ENCODE assay signal across 10 mouse cellular contexts in genomic region chr2:166730567-166730915, GRCm38 (mm10). TPM values are rescaled to one million over a fixed set of nuclear protein-coding genes. Genes with fewer than 3 reads are reported as not detected.
DNase-seq lines count a peak whose midpoint lies in the region; ATAC-seq lines count a peak whose summit lies in the region.
"Had no signal": no experiment of that assay in that cellular context is flagged by ENCODE, and none has a peak within 500 bp of the region (broad histone marks: within the 10 kb centered on the region; RNA-seq: fewer than 3 reads in every experiment).

No protein-coding gene starts in this region.

- WGBS in heart, embryonic 15.5 days, result 58% methylated on average over 6 of the region's 6 CpGs
- 59% methylated on average over 6 of the region's 6 CpGs for WGBS in heart, embryonic 11.5 days (ENCODE audit: insufficient replicate concordance)
- 70% methylated on average over 6 of the region's 6 CpGs for WGBS in forebrain, embryonic 12.5 days
- WGBS in limb, embryonic 10.5 days, result 81% methylated on average over 6 of the region's 6 CpGs
- WGBS in neural tube, embryonic 15.5 days, result 38% methylated on average over 6 of the region's 6 CpGs

- no peaks in the 10 kb centered on the region for H3K9me3 ChIP-seq in heart, embryonic 15.5 days (replicated peaks)
- no peaks in the 10 kb centered on the region for H3K9me3 ChIP-seq in heart, embryonic 11.5 days (replicated peaks; ENCODE audit: control insufficient read depth, low read length)
- no peaks in the 10 kb centered on the region for H3K9me3 ChIP-seq in forebrain, embryonic 12.5 days
- no peaks in the 10 kb centered on the region for H3K9me3 ChIP-seq in limb, embryonic 10.5 days (replicated peaks)
- no peaks in the 10 kb centered on the region for H3K9me3 ChIP-seq in neural tube, embryonic 15.5 days (replicated peaks)

- no peaks in the 10 kb centered on the region for H3K36me3 ChIP-seq in heart, embryonic 15.5 days
- H3K36me3 ChIP-seq in heart, embryonic 11.5 days (ENCODE audit: control insufficient read depth, insufficient read depth, low read length), result no peaks in the 10 kb centered on the region
- H3K36me3 ChIP-seq in forebrain, embryonic 12.5 days (replicated peaks), result no peaks in the 10 kb centered on the region
- H3K36me3 ChIP-seq in limb, embryonic 10.5 days, result no peaks in the 10 kb centered on the region
- no peaks in the 10 kb centered on the region for H3K36me3 ChIP-seq in neural tube, embryonic 15.5 days

- peaks cover 9% of the 10 kb centered on the region; the same call in 1 of the 2 replicates for H3K4me1 ChIP-seq in heart, embryonic 15.5 days (replicated peaks)
- H3K4me1 ChIP-seq in heart, embryonic 11.5 days (ENCODE audit: control insufficient read depth, insufficient read depth, low read length), result peaks cover 6% of the 10 kb centered on the region; the same call in 1 of the 2 replicates
- H3K4me1 ChIP-seq in forebrain, embryonic 12.5 days, result peaks cover 23% of the 10 kb centered on the region
- peaks cover 42% of the 10 kb centered on the region for H3K4me1 ChIP-seq in limb, embryonic 10.5 days
- H3K4me1 ChIP-seq in neural tube, embryonic 15.5 days, result peaks cover 33% of the 10 kb centered on the region

- no peak overlapping the region for H3K9ac ChIP-seq in heart, embryonic 15.5 days
- H3K9ac ChIP-seq in heart, embryonic 11.5 days (ENCODE audit: low read depth, low read length), result no peak overlapping the region
- no peak overlapping the region for H3K9ac ChIP-seq in forebrain, embryonic 12.5 days
- H3K9ac ChIP-seq in neural tube, embryonic 15.5 days (replicated peaks), result no peak overlapping the region
- H3K9ac ChIP-seq: liver, postnatal 0 days had no signal

- peak overlapping the region; percentile 65; the same call in 1 of the 2 replicates for H3K27ac ChIP-seq in heart, embryonic 15.5 days
- no peak overlapping the region for H3K27ac ChIP-seq in heart, embryonic 11.5 days (ENCODE audit: low read depth, low read length)
- H3K27ac ChIP-seq in forebrain, embryonic 12.5 days, result peak overlapping the region; percentile 59
- peak overlapping the region; percentile 78 for H3K27ac ChIP-seq in limb, embryonic 10.5 days
- peak overlapping the region; percentile 68 for H3K27ac ChIP-seq in neural tube, embryonic 15.5 days (replicated peaks)

- no peak overlapping the region for H3K4me3 ChIP-seq in heart, embryonic 15.5 days
- no peak overlapping the region for H3K4me3 ChIP-seq in heart, embryonic 11.5 days (ENCODE audit: low read depth, low read length)
- H3K4me3 ChIP-seq in forebrain, embryonic 12.5 days (replicated peaks), result no peak overlapping the region
- H3K4me3 ChIP-seq in limb, embryonic 10.5 days, result no peak overlapping the region
- H3K4me3 ChIP-seq in neural tube, embryonic 15.5 days (replicated peaks), result no peak overlapping the region

- no peak for DNase-seq in limb, embryonic 10.5 days (ENCODE audit: low spot score)
- DNase-seq in testis, postnatal 14 days (ENCODE audit: low spot score), result no peak
- DNase-seq in thymus, postnatal 4 days, result no peak
- DNase-seq in adrenal gland, postnatal 36 days, result no peak
- DNase-seq: cerebellum, adult 8-10 months had no signal

- no peak overlapping the region for H3K4me2 ChIP-seq in heart, embryonic 15.5 days
- no peak overlapping the region for H3K4me2 ChIP-seq in heart, embryonic 11.5 days
- H3K4me2 ChIP-seq in forebrain, embryonic 12.5 days, result no peak overlapping the region
- no peak overlapping the region for H3K4me2 ChIP-seq in neural tube, embryonic 15.5 days

- H3K27me3 ChIP-seq in heart, embryonic 15.5 days, result no peaks in the 10 kb centered on the region
- H3K27me3 ChIP-seq in heart, embryonic 11.5 days (ENCODE audit: control insufficient read depth, insufficient read depth, low read length), result no peaks in the 10 kb centered on the region
- no peaks in the 10 kb centered on the region for H3K27me3 ChIP-seq in forebrain, embryonic 12.5 days
- H3K27me3 ChIP-seq in limb, embryonic 10.5 days (ENCODE audit: low read depth, poor library complexity, severe bottlenecking), result no peaks in the 10 kb centered on the region
- H3K27me3 ChIP-seq in neural tube, embryonic 15.5 days (replicated peaks), result no peaks in the 10 kb centered on the region

- ATAC-seq in heart, embryonic 15.5 days (replicated peaks; ENCODE audit: insufficient number of reproducible peaks, insufficient read depth, low FRiP score, low read depth), result no peak
- no peak for ATAC-seq in heart, embryonic 11.5 days (replicated peaks; ENCODE audit: insufficient number of reproducible peaks, low FRiP score, low TSS enrichment)
- ATAC-seq in forebrain, embryonic 12.5 days (ENCODE audit: low FRiP score), result no peak
- no peak for ATAC-seq in neural tube, embryonic 15.5 days (ENCODE audit: low FRiP score)
- ATAC-seq: liver, postnatal 0 days had no signal

RNA-seq across cellular contexts. Expression of gene Prex1, which starts 16.9 kb away (rescaled TPM):
- polyA plus RNA-seq in heart, embryonic 15.5 days (2015; fragmentation: Nextera tagmentation; extraction: Ambion mirVana), result 6.1 and 10.9 TPM in 2 replicates
- polyA plus RNA-seq in heart, embryonic 11.5 days (2014; fragmentation: Nextera tagmentation; extraction: Ambion mirVana), result 7.0 and 10.1 TPM in 2 replicates
- polyA plus RNA-seq in forebrain, embryonic 12.5 days (2016; fragmentation: Nextera tagmentation; extraction: Ambion mirVana), result 29.9 and 30.7 TPM in 2 replicates
- polyA plus RNA-seq in limb, embryonic 10.5 days (2016; fragmentation: Nextera tagmentation; extraction: Ambion mirVana), result 24.6 and 26.2 TPM in 2 replicates
- polyA plus RNA-seq in neural tube, embryonic 15.5 days (2015; fragmentation: Nextera tagmentation; extraction: Ambion mirVana), result 22.0 and 24.9 TPM in 2 replicates
- total RNA-seq in adrenal gland, postnatal 36 days (2021), result 10 to 100 TPM; 13.5 to 18.8 TPM
